In genomic region chr1:120231334-120231733, GRCm38 (mm10) we compare ENCODE assay signal across 8 mouse cellular contexts. TPM values are rescaled to one million over a fixed set of nuclear protein-coding genes. Genes with fewer than 3 reads are reported as not detected.
DNase-seq lines count a peak whose midpoint lies in the region; ATAC-seq and TF ChIP-seq lines count a peak whose summit lies in the region.

No protein-coding gene starts in this region.

- 0 out of 2 replicates have a peak, but pooled peaks have one; percentile 36 for ATAC-seq in kidney, embryonic 16.5 days (ENCODE audit: low FRiP score, low TSS enrichment)
- peak; percentile 69; the same call in 1 of the 2 replicates for ATAC-seq in stomach, embryonic 15.5 days (ENCODE audit: insufficient read depth, low FRiP score, low read depth)

- no peak for TF ChIP-seq POLR2A in testis, adult 2 months (IDR thresholded peaks at IDR 0.05; ENCODE audit: control insufficient read depth, low read depth, low read length)
- TF ChIP-seq POLR2A in embryonic fibroblast, embryonic 13.5 days (IDR thresholded peaks at IDR 0.05; ENCODE audit: low read depth, low read length) = no peak

- no peaks in the 10 kb centered on the region for H3K4me1 ChIP-seq in testis, adult 2 months (ENCODE audit: control insufficient read depth, insufficient read depth, low read length)
- H3K4me1 ChIP-seq in embryonic fibroblast, embryonic 13.5 days (ENCODE audit: control insufficient read depth, insufficient read depth, low read length) = no peaks in the 10 kb centered on the region
- no peaks in the 10 kb centered on the region for H3K4me1 ChIP-seq in kidney, embryonic 16.5 days (ENCODE audit: insufficient read depth, low read length)
- H3K4me1 ChIP-seq in stomach, embryonic 15.5 days = no peaks in the 10 kb centered on the region

- no peaks in the 10 kb centered on the region for H3K9me3 ChIP-seq in kidney, embryonic 16.5 days (ENCODE audit: low read length)
- no peaks in the 10 kb centered on the region for H3K9me3 ChIP-seq in stomach, embryonic 15.5 days

- H3K4me3 ChIP-seq in testis, adult 2 months (ENCODE audit: control insufficient read depth, low read depth, low read length) = no peak overlapping the region
- no peak overlapping the region for H3K4me3 ChIP-seq in embryonic fibroblast, embryonic 13.5 days (ENCODE audit: insufficient read depth, low read length)
- no peak overlapping the region for H3K4me3 ChIP-seq in kidney, embryonic 16.5 days (ENCODE audit: low read length)
- no peak overlapping the region for H3K4me3 ChIP-seq in stomach, embryonic 15.5 days (replicated peaks)

- WGBS in kidney, embryonic 16.5 days = 31% methylated on average over 6 of the region's 6 CpGs
- whole genome bisulfite sequencing in stomach, embryonic 15.5 days = 23% methylated on average over 6 of the region's 6 CpGs

- H3K36me3 ChIP-seq in testis, adult 2 months (ENCODE audit: control insufficient read depth, insufficient read depth, low read length) = no peaks in the 10 kb centered on the region
- H3K36me3 ChIP-seq in kidney, embryonic 16.5 days (ENCODE audit: insufficient read depth, low read length) = no peaks in the 10 kb centered on the region
- no peaks in the 10 kb centered on the region for H3K36me3 ChIP-seq in stomach, embryonic 15.5 days

- H3K4me2 ChIP-seq in kidney, embryonic 16.5 days (replicated peaks; ENCODE audit: low read depth, low read length) = no peak overlapping the region
- no peak overlapping the region for H3K4me2 ChIP-seq in stomach, embryonic 15.5 days

- H3K9ac ChIP-seq in kidney, embryonic 16.5 days (replicated peaks; ENCODE audit: low read length) = no peak overlapping the region
- no peak overlapping the region for H3K9ac ChIP-seq in stomach, embryonic 15.5 days

- TF ChIP-seq CTCF in testis, adult 2 months (IDR thresholded peaks at IDR 0.05; ENCODE audit: control insufficient read depth, insufficient read depth, insufficient replicate concordance, low read depth, low read length) = peak; percentile 50; the same call in 1 of the 2 replicates
- peak; percentile 91; the same call in 1 of the 2 replicates for TF ChIP-seq CTCF in embryonic fibroblast, embryonic 13.5 days (IDR thresholded peaks at IDR 0.05; ENCODE audit: borderline replicate concordance, insufficient read depth, low read length)

- DNase-seq in cerebellum, postnatal 10 days = peak; percentile 65 to 67
- DNase-seq in cerebellum, adult 11 months = no peak
- no peak for DNase-seq in testis, postnatal 14 days (ENCODE audit: low spot score)
- DNase-seq in lung, postnatal 10 days = peak; percentile 35

- H3K27ac ChIP-seq in testis, adult 2 months (ENCODE audit: control insufficient read depth, insufficient read depth, low read depth, low read length) = no peak overlapping the region
- peak overlapping the region; percentile 48; the same call in 1 of the 2 replicates for H3K27ac ChIP-seq in embryonic fibroblast, embryonic 13.5 days (ENCODE audit: insufficient read depth, low read length)
- H3K27ac ChIP-seq in kidney, embryonic 16.5 days (ENCODE audit: low read length) = no peak overlapping the region
- no peak overlapping the region for H3K27ac ChIP-seq in stomach, embryonic 15.5 days

- H3K27me3 ChIP-seq in testis, adult 2 months (ENCODE audit: control insufficient read depth, insufficient read depth, low read length) = no peaks in the 10 kb centered on the region
- H3K27me3 ChIP-seq in kidney, embryonic 16.5 days (ENCODE audit: insufficient read depth, low read length) = 0 out of 2 replicates have a peak, but pooled peaks cover 3% of the 10 kb centered on the region
- no peaks in the 10 kb centered on the region for H3K27me3 ChIP-seq in stomach, embryonic 15.5 days (replicated peaks)

RNA-seq across cellular contexts. Expression of gene Steap3, which starts 41.2 kb away (rescaled TPM):
- polyA plus RNA-seq in testis, adult 2 months (2012; rRNA removed) = 2.8 and 3.3 TPM in 2 replicates
- 8.9 and 23.2 TPM in 2 replicates for polyA plus RNA-seq in embryonic fibroblast, embryonic 13.5 days (2011; ENCODE audit: insufficient read length, low read depth, missing spikeins)
- polyA plus RNA-seq in kidney, embryonic 16.5 days (2015; fragmentation: Nextera tagmentation; extraction: Ambion mirVana) = 2.8 and 4.0 TPM in 2 replicates
- 4.9 and 7.3 TPM in 2 replicates for polyA plus RNA-seq in stomach, embryonic 15.5 days (2015; fragmentation: Nextera tagmentation; extraction: Ambion mirVana)

Comparison
In these comparisons a context has a peak if more than half of its experiments do, and no peak if none do; other contexts are left out.
1. DNase-seq: peak in cerebellum, postnatal 10 days (2 of 2) and lung, postnatal 10 days (single experiment); none in cerebellum, adult 11 months (single experiment) and testis, postnatal 14 days (single experiment).